Mouse (Mus musculus): ENCODE measurements at regions not wholly inside any gene's neighbourhood (a gene's known extent, or its start where the extent isn't known, plus 50 kb on each side); places are given as distances from the start of the nearest gene placed in this dataset.
A peak's percentile ranks its signal among the peaks of the same experiment; 100 is the strongest.

DNA sequence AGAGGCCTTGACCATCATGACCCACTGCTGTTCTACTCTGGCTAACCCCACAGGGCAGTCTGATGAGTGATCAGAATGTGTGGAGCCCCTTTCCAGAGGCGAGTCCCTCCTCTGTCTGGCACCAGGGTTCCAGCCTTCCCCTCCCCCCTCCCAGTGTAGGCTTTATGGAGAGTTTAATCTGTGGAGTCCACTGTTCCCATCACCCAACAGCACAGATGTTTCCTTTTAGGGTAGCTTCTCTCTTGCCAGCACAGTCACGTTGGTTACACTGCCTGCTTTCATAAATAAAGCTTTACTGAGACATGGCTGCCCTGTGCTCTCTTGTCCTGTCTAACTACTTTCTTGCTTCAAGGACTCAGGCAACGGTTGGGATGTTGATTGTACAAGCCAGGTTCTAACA lies 76.9 kb upstream of the Sulf2 start:
- no peak overlapping the region for H3K4me2 ChIP-seq (replicated peaks)
- no peak overlapping the region for H3K9ac ChIP-seq
- ATAC-seq (ENCODE audit: insufficient number of reproducible peaks, low FRiP score, low TSS enrichment, low read depth) = no peak
- H3K4me3 ChIP-seq (replicated peaks) = no peak overlapping the region
- H3K9me3 ChIP-seq (replicated peaks) = no peaks in the 10 kb centered on the region
- peak overlapping the region; percentile 52 for H3K27ac ChIP-seq (replicated peaks)
- H3K27me3 ChIP-seq = no peaks in the 10 kb centered on the region
- 26% methylated on average over 3 of the region's 3 CpGs for WGBS
- no peaks in the 10 kb centered on the region for H3K36me3 ChIP-seq
- peaks cover 18% of the 10 kb centered on the region for H3K4me1 ChIP-seq

GRCm38 (mm10) chr2:166230617-166231016 lies 75.2 kb upstream of the Sulf2 start:
- Histone ChIP-seq H3K4me2 (replicated peaks) (no peak overlapping the region), H3K9ac (no peak overlapping the region), H3K4me3 (replicated peaks) (no peak overlapping the region), H3K36me3 (no peaks in the 10 kb centered on the region), H3K9me3 (replicated peaks) (no peaks in the 10 kb centered on the region), H3K27me3 (no peaks in the 10 kb centered on the region), H3K27ac (replicated peaks) (no peak overlapping the region), H3K4me1 (peaks cover 12% of the 10 kb centered on the region)
- ATAC-seq (ENCODE audit: insufficient number of reproducible peaks, low FRiP score, low TSS enrichment, low read depth) = no peak; the same call in 1 of the 2 replicates
- WGBS = 74% methylated on average over 6 of the region's 6 CpGs

DNA sequence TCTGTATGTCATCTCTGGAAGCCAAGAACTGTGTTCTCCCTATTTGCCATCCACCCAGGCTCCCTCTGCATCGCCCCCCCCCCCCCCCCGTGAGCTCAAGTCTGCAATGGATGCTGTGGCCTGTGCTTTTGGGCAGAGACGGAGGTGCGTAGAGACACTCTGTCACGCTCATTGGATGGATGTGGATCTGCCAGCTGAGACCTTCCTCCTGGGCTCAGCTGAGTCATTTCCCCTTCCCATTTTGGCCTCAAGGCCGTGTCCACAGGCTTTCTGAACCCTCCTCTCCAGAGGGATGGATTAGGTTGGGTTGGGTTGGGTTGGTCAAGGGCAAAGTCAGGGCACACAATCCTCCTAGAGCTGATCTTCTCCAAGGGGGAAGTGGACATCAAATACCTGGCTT lies 72.9 kb upstream of the Sulf2 start:
- no peaks in the 10 kb centered on the region for H3K9me3 ChIP-seq (replicated peaks)
- ATAC-seq (ENCODE audit: insufficient number of reproducible peaks, low FRiP score, low TSS enrichment, low read depth) = no peak
- H3K4me2 ChIP-seq (replicated peaks) = no peak overlapping the region
- H3K27ac ChIP-seq (replicated peaks) = no peak overlapping the region
- H3K27me3 ChIP-seq = no peaks in the 10 kb centered on the region
- 74% methylated on average over 6 of the region's 6 CpGs for WGBS
- H3K4me3 ChIP-seq (replicated peaks) = no peak overlapping the region
- no peaks in the 10 kb centered on the region for H3K36me3 ChIP-seq
- H3K9ac ChIP-seq = no peak overlapping the region
- peaks cover 12% of the 10 kb centered on the region for H3K4me1 ChIP-seq

GRCm38 (mm10) chr2:166227496-166227895 lies 72.0 kb upstream of the Sulf2 start:
- Histone ChIP-seq H3K9ac (no peak overlapping the region), H3K4me2 (replicated peaks) (no peak overlapping the region), H3K4me1 (peaks cover 6% of the 10 kb centered on the region), H3K27ac (replicated peaks) (no peak overlapping the region), H3K9me3 (replicated peaks) (no peaks in the 10 kb centered on the region), H3K4me3 (replicated peaks) (no peak overlapping the region), H3K36me3 (no peaks in the 10 kb centered on the region), H3K27me3 (no peaks in the 10 kb centered on the region)
- no peak for ATAC-seq (ENCODE audit: insufficient number of reproducible peaks, low FRiP score, low TSS enrichment, low read depth)
- WGBS = 51% methylated on average over 5 of the region's 5 CpGs

- H3K9ac ChIP-seq = no peak overlapping the region
- no peak overlapping the region for H3K4me3 ChIP-seq (replicated peaks)
- no peaks in the 10 kb centered on the region for H3K27me3 ChIP-seq
- no peaks in the 10 kb centered on the region for H3K36me3 ChIP-seq
- no peak overlapping the region for H3K27ac ChIP-seq (replicated peaks)
- 24% methylated on average over 3 of the region's 3 CpGs for WGBS
- no peak overlapping the region for H3K4me2 ChIP-seq (replicated peaks)
- no peak for ATAC-seq (ENCODE audit: insufficient number of reproducible peaks, low FRiP score, low TSS enrichment, low read depth)
- no peaks in the 10 kb centered on the region for H3K9me3 ChIP-seq (replicated peaks)
- 0 out of 2 replicates have a peak, but pooled peaks cover 4% of the 10 kb centered on the region for H3K4me1 ChIP-seq
These were observed 71.5 kb upstream of the Sulf2 start for GRCm38 (mm10) chr2:166226929-166227328.

DNA sequence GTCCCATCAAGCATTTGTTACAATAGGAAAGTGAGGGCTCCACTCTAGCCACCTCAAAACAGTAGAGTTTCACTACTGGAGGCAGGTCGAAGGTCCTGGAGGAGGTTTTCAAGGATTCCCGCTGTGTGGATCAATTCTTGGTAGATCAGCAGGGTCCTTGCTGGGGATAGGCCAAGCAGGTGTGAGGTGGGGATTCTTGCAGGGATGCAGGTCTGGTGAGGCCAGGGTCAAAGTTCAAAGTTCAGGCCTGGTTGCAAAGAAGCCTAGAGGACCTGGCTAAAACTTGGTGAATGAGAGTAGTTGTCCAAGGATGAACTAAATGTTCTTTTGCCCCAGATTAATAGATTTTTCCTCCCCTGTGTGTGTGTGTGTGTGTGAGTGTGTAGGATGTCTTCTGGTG lies 70.9 kb upstream of the Sulf2 start:
- WGBS = 96% methylated on average over 2 of the region's 2 CpGs
- Histone ChIP-seq H3K9me3 (replicated peaks) (no peaks in the 10 kb centered on the region), H3K4me3 (replicated peaks) (no peak overlapping the region), H3K36me3 (no peaks in the 10 kb centered on the region), H3K9ac (no peak overlapping the region), H3K27me3 (no peaks in the 10 kb centered on the region), H3K4me1 (0 out of 2 replicates have a peak, but pooled peaks cover 4% of the 10 kb centered on the region), H3K4me2 (replicated peaks) (no peak overlapping the region), H3K27ac (replicated peaks) (no peak overlapping the region)
- no peak for ATAC-seq (ENCODE audit: insufficient number of reproducible peaks, low FRiP score, low TSS enrichment, low read depth)

- no peak overlapping the region for H3K4me2 ChIP-seq (replicated peaks)
- H3K27ac ChIP-seq (replicated peaks) = no peak overlapping the region
- 59% methylated on average over 9 of the region's 9 CpGs for WGBS
These were observed 69.9 kb upstream of the Sulf2 start for GRCm38 (mm10) chr2:166225354-166225753.

DNA sequence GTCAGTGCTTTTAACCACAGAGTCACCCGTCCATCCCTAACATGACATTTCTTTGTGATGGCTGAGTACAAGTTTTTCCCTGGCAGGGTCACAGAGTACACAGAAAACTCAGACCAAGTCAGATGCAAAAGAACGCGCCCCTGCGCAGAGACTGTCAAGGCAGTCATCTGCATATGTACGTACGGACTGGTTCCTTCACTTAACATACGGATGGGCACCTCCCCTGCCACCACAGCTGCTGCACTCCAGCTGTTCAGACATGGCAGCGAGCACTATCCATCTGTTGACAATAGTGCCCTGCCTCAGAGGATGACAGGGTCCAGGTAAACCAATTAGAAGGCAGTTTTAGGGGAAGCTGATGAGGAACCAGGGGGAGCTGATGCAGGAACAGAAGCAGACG lies 63.3 kb upstream of the Sulf2 start:
- Histone ChIP-seq H3K9me3 (replicated peaks) (no peaks in the 10 kb centered on the region), H3K36me3 (no peaks in the 10 kb centered on the region), H3K4me3 (replicated peaks) (no peak overlapping the region), H3K4me2 (replicated peaks) (no peak overlapping the region), H3K27me3 (peaks cover 6% of the 10 kb centered on the region; the same call in 1 of the 2 replicates), H3K9ac (no peak overlapping the region), H3K4me1 (peaks cover 12% of the 10 kb centered on the region; the same call in 1 of the 2 replicates), H3K27ac (replicated peaks) (no peak overlapping the region)
- no peak for ATAC-seq (ENCODE audit: insufficient number of reproducible peaks, low FRiP score, low TSS enrichment, low read depth)
- 70% methylated on average over 9 of the region's 9 CpGs for whole genome bisulfite sequencing

More at GRCm38 (mm10) chr2:166225354-166225753, 69.9 kb upstream of the Sulf2 start:
- Histone ChIP-seq H3K4me1 (0 out of 2 replicates have a peak, but pooled peaks cover 4% of the 10 kb centered on the region), H3K27me3 (no peaks in the 10 kb centered on the region), H3K4me3 (replicated peaks) (no peak overlapping the region), H3K9ac (no peak overlapping the region), H3K9me3 (replicated peaks) (no peaks in the 10 kb centered on the region), H3K36me3 (no peaks in the 10 kb centered on the region)
- no peak for ATAC-seq (ENCODE audit: insufficient number of reproducible peaks, low FRiP score, low TSS enrichment, low read depth)

GRCm38 (mm10) chr2:166216512-166216865 lies 61.0 kb upstream of the Sulf2 start:
- ATAC-seq (ENCODE audit: insufficient number of reproducible peaks, low FRiP score, low TSS enrichment, low read depth) = no peak
- H3K4me2 ChIP-seq (replicated peaks) = no peak overlapping the region
- no peak overlapping the region for H3K27ac ChIP-seq (replicated peaks)
- no peaks in the 10 kb centered on the region for H3K9me3 ChIP-seq (replicated peaks)
- H3K4me3 ChIP-seq (replicated peaks) = no peak overlapping the region
- WGBS = 58% methylated on average over 11 of the region's 11 CpGs
- H3K36me3 ChIP-seq = no peaks in the 10 kb centered on the region
- peaks cover 6% of the 10 kb centered on the region; the same call in 1 of the 2 replicates for H3K27me3 ChIP-seq
- peaks cover 12% of the 10 kb centered on the region; the same call in 1 of the 2 replicates for H3K4me1 ChIP-seq
- H3K9ac ChIP-seq = no peak overlapping the region

- no peak overlapping the region for H3K4me3 ChIP-seq (replicated peaks)
- H3K27ac ChIP-seq (replicated peaks) = no peak overlapping the region
- 53% methylated on average over 18 of the region's 18 CpGs for WGBS
- peaks cover 12% of the 10 kb centered on the region; the same call in 1 of the 2 replicates for H3K4me1 ChIP-seq
- H3K36me3 ChIP-seq = no peaks in the 10 kb centered on the region
- H3K27me3 ChIP-seq = peaks cover 6% of the 10 kb centered on the region; the same call in 1 of the 2 replicates
- H3K9ac ChIP-seq = no peak overlapping the region
- no peak for ATAC-seq (ENCODE audit: insufficient number of reproducible peaks, low FRiP score, low TSS enrichment, low read depth)
- no peaks in the 10 kb centered on the region for H3K9me3 ChIP-seq (replicated peaks)
- H3K4me2 ChIP-seq (replicated peaks) = no peak overlapping the region
These were observed 60.4 kb upstream of the Sulf2 start for GRCm38 (mm10) chr2:166215610-166216511.

- Histone ChIP-seq H3K4me2 (replicated peaks) (no peak overlapping the region), H3K27ac (replicated peaks) (no peak overlapping the region), H3K4me3 (replicated peaks) (no peak overlapping the region), H3K36me3 (no peaks in the 10 kb centered on the region), H3K9me3 (replicated peaks) (no peaks in the 10 kb centered on the region), H3K9ac (no peak overlapping the region), H3K4me1 (peaks cover 12% of the 10 kb centered on the region; the same call in 1 of the 2 replicates), H3K27me3 (peaks cover 6% of the 10 kb centered on the region; the same call in 1 of the 2 replicates)
- no peak for ATAC-seq (ENCODE audit: insufficient number of reproducible peaks, low FRiP score, low TSS enrichment, low read depth)
- WGBS = 54% methylated on average over 7 of the region's 7 CpGs
These were observed 59.7 kb upstream of the Sulf2 start for GRCm38 (mm10) chr2:166215191-166215590.

DNA sequence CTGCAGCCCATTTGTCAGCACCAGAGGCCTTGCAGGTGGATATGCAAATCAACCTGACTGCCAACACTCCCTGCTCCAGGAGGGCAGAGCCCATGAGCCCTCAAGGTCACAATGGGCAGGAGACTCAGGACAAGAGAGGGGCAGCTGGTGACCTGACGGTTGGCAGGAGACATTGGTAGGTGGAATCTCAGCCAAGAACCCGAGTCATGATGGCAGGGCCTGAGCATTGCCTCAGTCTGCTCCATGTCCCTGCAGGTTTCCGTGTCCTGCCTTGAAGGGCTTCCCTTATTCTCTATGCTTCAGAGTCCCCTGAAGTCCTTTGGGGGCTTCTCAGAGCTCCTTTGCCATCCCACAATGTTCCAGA lies 51.7 kb upstream of the Sulf2 start:
- Histone ChIP-seq H3K4me3 (replicated peaks) (no peak overlapping the region), H3K27ac (replicated peaks) (no peak overlapping the region), H3K36me3 (no peaks in the 10 kb centered on the region), H3K27me3 (no peaks in the 10 kb centered on the region), H3K9me3 (replicated peaks) (no peaks in the 10 kb centered on the region), H3K9ac (no peak overlapping the region), H3K4me2 (replicated peaks) (no peak overlapping the region), H3K4me1 (peaks cover 27% of the 10 kb centered on the region)
- 84% methylated on average over 3 of the region's 3 CpGs for WGBS
- no peak for ATAC-seq (ENCODE audit: insufficient number of reproducible peaks, low FRiP score, low TSS enrichment, low read depth)
